Mouse (Mus musculus) stomach, embryonic 15.5 days (tissue): Measurements from ENCODE around the gene Pgpep1. TPM values are rescaled to one million over a fixed set of nuclear protein-coding genes. Genes with fewer than 3 reads are reported as not detected.

Experiments
- ATAC-seq: fragments of 200-750 bp; cut with Nextera tagmentation; 2 replicates; pipeline ENCODE4 v1.8.0; 2017; ENCODE audit warnings: low read depth, moderate number of reproducible peaks, moderate TSS enrichment; ENCODE audit not compliant: insufficient read depth, low FRiP score
- H3K27ac ChIP-seq: fragments of 300-500 bp; sonication (generic); 2 replicates; pipeline ENCODE4 v1.5.1; 2015; ENCODE audit warnings: mild to moderate bottlenecking, inconsistent platforms
- H3K27me3 ChIP-seq: fragments of 300-500 bp; sonication (generic); replicated peaks from 2 replicates; pipeline ENCODE4 v1.6.1; 2015; ENCODE audit warnings: inconsistent platforms
- H3K36me3 ChIP-seq: fragments of 300-500 bp; sonication (generic); 2 replicates; pipeline ENCODE4 v1.6.1; 2015; ENCODE audit warnings: inconsistent platforms
- H3K4me1 ChIP-seq: fragments of 300-500 bp; sonication (generic); 2 replicates; pipeline ENCODE4 v1.6.1; 2015; ENCODE audit warnings: inconsistent platforms
- H3K4me2 ChIP-seq: fragments of 300-500 bp; sonication (generic); 2 replicates; pipeline ENCODE4 v1.6.1; 2015; ENCODE audit warnings: mild to moderate bottlenecking, inconsistent platforms
- H3K4me3 ChIP-seq: fragments of 300-500 bp; sonication (generic); replicated peaks from 2 replicates; pipeline ENCODE4 v1.5.1; 2015; ENCODE audit warnings: inconsistent platforms
- H3K9ac ChIP-seq: fragments of 300-500 bp; sonication (generic); 2 replicates; pipeline ENCODE4 v1.6.1; 2015; ENCODE audit warnings: inconsistent platforms
- H3K9me3 ChIP-seq: fragments of 300-500 bp; sonication (generic); 2 replicates; pipeline ENCODE4 v1.6.1; 2016; ENCODE audit warnings: inconsistent platforms
- WGBS: fragments of 180-500 bp; shearing (Covaris S2); methylation state at CpG from one replicate; pipeline ENCODE4 v1.1.7; 2015; 5-methylcytosine and 5-hydroxymethylcytosine counted together
- polyA plus RNA-seq: library from polyadenylated mRNA; unstranded; fragments of >200 nt; fragmentation: Nextera tagmentation; extraction: Ambion mirVana; gene quantifications from 2 replicates; pipeline ENCODE4 v1.2.1, GENCODE M21; 2015

Pgpep1 gene
- polyA plus RNA-seq, 1 experiment from 2014 or later: 49.9 TPM

- no peak overlapping the region for H3K4me2 ChIP-seq
- 67% methylated on average over 8 of the region's 8 CpGs for WGBS
- H3K4me1 ChIP-seq: peaks cover 32% of the 10 kb centered on the region
- H3K9ac ChIP-seq: no peak overlapping the region
- H3K27me3 ChIP-seq: no peaks in the 10 kb centered on the region
- no peaks in the 10 kb centered on the region for H3K9me3 ChIP-seq
- no peak overlapping the region for H3K4me3 ChIP-seq
- H3K27ac ChIP-seq: no peak overlapping the region
- H3K36me3 ChIP-seq: no peaks in the 10 kb centered on the region
- no peak for ATAC-seq
Observed at GRCm38 (mm10) chr8:70687576-70687975, 27.4 kb upstream of the Pgpep1 start.

- no peak overlapping the region for H3K4me2 ChIP-seq
- H3K9me3 ChIP-seq: no peaks in the 10 kb centered on the region
- H3K4me1 ChIP-seq: peaks cover 32% of the 10 kb centered on the region
- no peak overlapping the region for H3K27ac ChIP-seq
- H3K4me3 ChIP-seq: no peak overlapping the region
- WGBS: 50% methylated on average over 7 of the region's 7 CpGs
- H3K9ac ChIP-seq: no peak overlapping the region
- no peak for ATAC-seq
- no peaks in the 10 kb centered on the region for H3K36me3 ChIP-seq
- H3K27me3 ChIP-seq: no peaks in the 10 kb centered on the region
Observed at GRCm38 (mm10) chr8:70684291-70684690, 24.1 kb upstream of the Pgpep1 start.

GRCm38 (mm10) chr8:70682692-70683091 lies 22.5 kb upstream of the Pgpep1 start:
- Histone ChIP-seq H3K36me3 (peaks cover 4% of the 10 kb centered on the region), H3K27me3 (no peaks in the 10 kb centered on the region), H3K4me2 (peak overlapping the region; percentile 45), H3K27ac (peak overlapping the region; percentile 49; the same call in 1 of the 2 replicates), H3K9me3 (no peaks in the 10 kb centered on the region), H3K4me1 (peaks cover 27% of the 10 kb centered on the region), H3K9ac (no peak overlapping the region), H3K4me3 (no peak overlapping the region)
- WGBS: 62% methylated on average over 3 of the region's 3 CpGs
- ATAC-seq: 0 out of 2 replicates have a peak, but pooled peaks have one; percentile 1

GRCm38 (mm10) chr8:70682193-70682592 lies 22.0 kb upstream of the Pgpep1 start:
- peak overlapping the region; percentile 49 for H3K27ac ChIP-seq
- H3K9me3 ChIP-seq: no peaks in the 10 kb centered on the region
- H3K4me1 ChIP-seq: peaks cover 23% of the 10 kb centered on the region
- peak overlapping the region; percentile 17; the same call in 1 of the 2 replicates for H3K4me3 ChIP-seq
- no peaks in the 10 kb centered on the region for H3K27me3 ChIP-seq
- peaks cover 4% of the 10 kb centered on the region for H3K36me3 ChIP-seq
- H3K9ac ChIP-seq: no peak overlapping the region
- peak; percentile 64 for ATAC-seq
- 4% methylated on average over 19 of the region's 19 CpGs for WGBS
- H3K4me2 ChIP-seq: peak overlapping the region; percentile 45

- 0 out of 2 replicates have a peak, but pooled peaks have one; percentile 36 for ATAC-seq
- H3K9ac ChIP-seq: no peak overlapping the region
- H3K4me1 ChIP-seq: peaks cover 22% of the 10 kb centered on the region
- no peaks in the 10 kb centered on the region for H3K9me3 ChIP-seq
- no peak overlapping the region for H3K4me3 ChIP-seq
- WGBS: 67% methylated on average over 3 of the region's 3 CpGs
- H3K27me3 ChIP-seq: no peaks in the 10 kb centered on the region
- no peak overlapping the region for H3K4me2 ChIP-seq
- peaks cover 4% of the 10 kb centered on the region for H3K36me3 ChIP-seq
- H3K27ac ChIP-seq: peak overlapping the region; percentile 49
Observed at GRCm38 (mm10) chr8:70681410-70681809, 21.2 kb upstream of the Pgpep1 start.

- Histone ChIP-seq H3K27me3 (no peaks in the 10 kb centered on the region), H3K4me3 (no peak overlapping the region), H3K27ac (peak overlapping the region; percentile 53; the same call in 1 of the 2 replicates), H3K36me3 (peaks cover 4% of the 10 kb centered on the region), H3K9me3 (no peaks in the 10 kb centered on the region), H3K4me2 (no peak overlapping the region), H3K9ac (no peak overlapping the region), H3K4me1 (peaks cover 26% of the 10 kb centered on the region)
- 0 out of 2 replicates have a peak, but pooled peaks have one; percentile 5 for ATAC-seq
- WGBS: 63% methylated on average over 3 of the region's 3 CpGs
Observed at GRCm38 (mm10) chr8:70680039-70680438, 19.9 kb upstream of the Pgpep1 start.

GRCm38 (mm10) chr8:70679404-70679803 lies 19.2 kb upstream of the Pgpep1 start:
- peak overlapping the region; percentile 53 for H3K27ac ChIP-seq
- 85% methylated on average over 4 of the region's 4 CpGs for WGBS
- H3K9me3 ChIP-seq: no peaks in the 10 kb centered on the region
- H3K36me3 ChIP-seq: peaks cover 4% of the 10 kb centered on the region
- H3K27me3 ChIP-seq: no peaks in the 10 kb centered on the region
- H3K4me3 ChIP-seq: no peak overlapping the region
- no peak overlapping the region for H3K9ac ChIP-seq
- ATAC-seq: no peak
- no peak overlapping the region for H3K4me2 ChIP-seq
- H3K4me1 ChIP-seq: peaks cover 32% of the 10 kb centered on the region

- Histone ChIP-seq H3K27me3 (no peaks in the 10 kb centered on the region), H3K9me3 (no peaks in the 10 kb centered on the region), H3K4me1 (peaks cover 38% of the 10 kb centered on the region), H3K4me2 (no peak overlapping the region), H3K27ac (0 out of 2 replicates have a peak overlapping the region, but pooled peaks have one; percentile 53), H3K4me3 (no peak overlapping the region), H3K36me3 (peaks cover 4% of the 10 kb centered on the region), H3K9ac (no peak overlapping the region)
- ATAC-seq: no peak
Observed at GRCm38 (mm10) chr8:70678679-70679078, 18.5 kb upstream of the Pgpep1 start.

GRCm38 (mm10) chr8:70677451-70678080 lies 17.4 kb upstream of the Pgpep1 start:
- Histone ChIP-seq H3K9me3 (no peaks in the 10 kb centered on the region), H3K4me1 (peaks cover 38% of the 10 kb centered on the region), H3K27ac (no peak overlapping the region), H3K9ac (no peak overlapping the region), H3K4me2 (no peak overlapping the region), H3K27me3 (no peaks in the 10 kb centered on the region), H3K4me3 (no peak overlapping the region), H3K36me3 (peaks cover 4% of the 10 kb centered on the region)
- 94% methylated on average over 15 of the region's 15 CpGs for WGBS
- no peak for ATAC-seq

- no peak overlapping the region for H3K27ac ChIP-seq
- peaks cover 4% of the 10 kb centered on the region for H3K36me3 ChIP-seq
- 88% methylated on average over 1 of the region's 1 CpGs for WGBS
- peaks cover 29% of the 10 kb centered on the region for H3K4me1 ChIP-seq
- no peak for ATAC-seq
- H3K9me3 ChIP-seq: no peaks in the 10 kb centered on the region
- H3K27me3 ChIP-seq: no peaks in the 10 kb centered on the region
- H3K4me3 ChIP-seq: no peak overlapping the region
- H3K9ac ChIP-seq: no peak overlapping the region
- H3K4me2 ChIP-seq: no peak overlapping the region
Observed at GRCm38 (mm10) chr8:70675336-70675735, 15.1 kb upstream of the Pgpep1 start.

- Histone ChIP-seq H3K4me3 (no peak overlapping the region), H3K27me3 (no peaks in the 10 kb centered on the region), H3K9ac (no peak overlapping the region), H3K36me3 (peaks cover 4% of the 10 kb centered on the region), H3K9me3 (no peaks in the 10 kb centered on the region), H3K27ac (peak overlapping the region; percentile 90), H3K4me1 (peaks cover 24% of the 10 kb centered on the region), H3K4me2 (peak overlapping the region; percentile 65; the same call in 1 of the 2 replicates)
- no peak for ATAC-seq
- 67% methylated on average over 4 of the region's 4 CpGs for WGBS
Observed at GRCm38 (mm10) chr8:70674716-70675115, 14.5 kb upstream of the Pgpep1 start.

GRCm38 (mm10) chr8:70674109-70674508 lies 13.9 kb upstream of the Pgpep1 start:
- Histone ChIP-seq H3K36me3 (peaks cover 4% of the 10 kb centered on the region), H3K27me3 (no peaks in the 10 kb centered on the region), H3K9me3 (no peaks in the 10 kb centered on the region), H3K4me3 (peak overlapping the region; percentile 54), H3K9ac (0 out of 2 replicates have a peak overlapping the region, but pooled peaks have one; percentile 9), H3K4me2 (peak overlapping the region; percentile 65), H3K27ac (peak overlapping the region; percentile 90), H3K4me1 (peaks cover 23% of the 10 kb centered on the region)
- ATAC-seq: no peak
- 71% methylated on average over 3 of the region's 3 CpGs for WGBS
